Mouse (Mus musculus) limb, embryonic 15.5 days (tissue): ENCODE measurements around the gene Bcl2l14. TPM values are rescaled to one million over a fixed set of nuclear protein-coding genes. Genes with fewer than 3 reads are reported as not detected.

Experiments used
- ATAC-seq: fragments of 200-750 bp; cut with Nextera tagmentation; 2 replicates; pipeline ENCODE4 v1.8.0; 2017; ENCODE audit warnings: low read depth, moderate TSS enrichment; ENCODE audit not compliant: insufficient number of reproducible peaks, low FRiP score, low TSS enrichment
- H3K27ac ChIP-seq: fragments of 300-500 bp; sonication (generic); 2 replicates; pipeline ENCODE4 v1.5.1; 2015; ENCODE audit warnings: moderate library complexity, mild to moderate bottlenecking, inconsistent platforms
- H3K27me3 ChIP-seq: fragments of 300-500 bp; sonication (generic); 2 replicates; pipeline ENCODE4 v1.6.1; 2015; ENCODE audit warnings: inconsistent platforms
- H3K36me3 ChIP-seq: fragments of 300-500 bp; sonication (generic); 2 replicates; pipeline ENCODE4 v1.6.1; 2015; ENCODE audit warnings: inconsistent platforms
- H3K4me1 ChIP-seq: fragments of 300-500 bp; sonication (generic); 2 replicates; pipeline ENCODE4 v1.6.1; 2015; ENCODE audit warnings: inconsistent platforms
- H3K4me2 ChIP-seq: fragments of 300-500 bp; sonication (generic); 2 replicates; pipeline ENCODE4 v1.6.1; 2015; ENCODE audit warnings: mild to moderate bottlenecking, inconsistent platforms
- H3K4me3 ChIP-seq: fragments of 300-500 bp; sonication (generic); 2 replicates; pipeline ENCODE4 v1.5.1; 2015; ENCODE audit warnings: mild to moderate bottlenecking, inconsistent platforms
- H3K9ac ChIP-seq: fragments of 300-500 bp; sonication (generic); 2 replicates; pipeline ENCODE4 v1.6.1; 2015; ENCODE audit warnings: inconsistent platforms
- H3K9me3 ChIP-seq: fragments of 300-500 bp; sonication (generic); 2 replicates; pipeline ENCODE4 v1.6.1; 2016; ENCODE audit warnings: inconsistent platforms
- WGBS: fragments of 180-500 bp; shearing (Covaris S2); methylation state at CpG from one replicate; pipeline ENCODE4 v1.1.7; 2015; 5-methylcytosine and 5-hydroxymethylcytosine counted together
- polyA plus RNA-seq: library from polyadenylated mRNA; unstranded; fragments of >200 nt; fragmentation: Nextera tagmentation; extraction: Ambion mirVana; gene quantifications from 2 replicates; pipeline ENCODE4 v1.2.1, GENCODE M21; 2015

Gene Bcl2l14
- 0.96 and 1.3 TPM in 2 replicates for polyA plus RNA-seq

DNA sequence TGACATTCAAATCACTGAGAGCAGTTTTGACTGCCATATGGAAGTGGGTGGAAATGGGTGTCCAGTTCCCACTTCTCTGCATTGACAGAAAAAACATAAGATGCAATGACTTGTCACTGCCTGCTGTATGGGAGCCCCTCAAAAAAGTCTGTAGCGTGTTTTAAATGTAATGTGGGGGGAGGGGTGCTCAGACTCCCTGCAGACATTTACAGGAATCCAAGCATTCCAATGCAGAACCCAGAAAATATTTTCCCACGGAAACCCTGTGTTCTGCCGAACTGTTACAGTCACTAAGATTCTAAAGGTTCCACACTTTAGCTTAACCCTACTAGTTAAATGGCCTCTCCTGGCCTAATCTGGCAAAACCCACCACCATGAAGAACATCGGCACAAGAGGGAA lies at the start of gene Bcl2l14:
Gene Bcl2l14 (plus strand): TSS at position 301 of the 400 bp plus-strand sequence.
- Histone ChIP-seq H3K36me3 (no peaks in the 10 kb centered on the region), H3K9ac (no peak within 1 kb of the TSS), H3K27ac (no peak within 1 kb of the TSS), H3K4me3 (no peak within 1 kb of the TSS), H3K27me3 (no peaks in the 10 kb centered on the region), H3K4me2 (no peak within 1 kb of the TSS), H3K4me1 (no peaks in the 10 kb centered on the region), H3K9me3 (no peaks in the 10 kb centered on the region)
- WGBS: 50% methylated on average over 4 of the region's 4 CpGs
- no peak for ATAC-seq

DNA sequence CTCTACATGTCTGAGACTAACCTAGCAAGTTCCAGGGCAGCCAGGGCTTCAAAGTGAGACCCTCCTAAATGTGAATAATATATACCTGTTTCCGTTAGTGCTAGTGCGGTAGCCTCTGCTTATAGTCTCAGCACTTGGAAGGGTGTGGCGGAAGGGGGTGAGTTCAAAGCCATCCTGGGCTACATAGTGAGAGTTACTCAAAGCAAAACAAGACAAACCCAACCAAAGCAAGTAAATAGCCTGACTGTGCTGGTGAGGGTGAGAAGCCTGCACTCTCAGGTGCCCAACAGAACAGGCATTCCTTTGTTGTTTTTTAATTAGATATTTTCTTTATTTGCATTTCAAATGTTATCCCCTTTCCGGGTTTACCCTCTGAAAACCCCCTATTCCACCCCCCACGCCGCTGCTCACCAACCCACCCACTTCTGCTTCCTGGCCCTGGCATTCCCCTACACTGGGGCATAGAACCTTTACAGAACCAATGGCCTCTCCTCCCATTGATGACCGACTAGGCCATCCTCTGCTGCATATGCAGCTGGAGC lies 47.5 kb upstream of the Bcl2l14 start:
- Histone ChIP-seq H3K4me1 (no peaks in the 10 kb centered on the region), H3K9me3 (no peaks in the 10 kb centered on the region), H3K27me3 (no peaks in the 10 kb centered on the region), H3K27ac (no peak overlapping the region), H3K4me2 (no peak overlapping the region), H3K9ac (no peak overlapping the region), H3K36me3 (no peaks in the 10 kb centered on the region), H3K4me3 (no peak overlapping the region)
- WGBS: 88% methylated on average over 7 of the region's 7 CpGs
- ATAC-seq: no peak

DNA sequence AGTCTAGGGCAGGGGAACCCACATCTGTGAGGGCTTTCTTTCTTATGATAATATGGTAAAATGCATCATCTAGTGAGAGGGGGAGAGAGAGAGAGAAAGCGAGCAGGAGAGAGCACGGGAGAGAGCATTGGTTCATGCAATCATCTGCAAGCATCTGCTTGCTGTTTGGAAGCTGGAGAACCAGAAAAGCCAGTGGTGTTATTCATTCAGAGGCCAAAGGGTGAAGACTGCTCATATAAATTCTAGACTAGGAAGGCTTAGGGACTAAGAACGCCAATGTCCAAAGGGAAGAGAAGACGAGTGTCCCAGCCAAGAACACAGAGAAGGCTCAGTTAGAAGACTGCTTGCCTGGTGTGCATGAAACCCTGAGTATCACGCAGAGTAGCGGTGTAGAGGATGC lies 43.2 kb upstream of the Bcl2l14 start:
- no peak for ATAC-seq
- no peak overlapping the region for H3K4me2 ChIP-seq
- WGBS: 76% methylated on average over 6 of the region's 6 CpGs

DNA sequence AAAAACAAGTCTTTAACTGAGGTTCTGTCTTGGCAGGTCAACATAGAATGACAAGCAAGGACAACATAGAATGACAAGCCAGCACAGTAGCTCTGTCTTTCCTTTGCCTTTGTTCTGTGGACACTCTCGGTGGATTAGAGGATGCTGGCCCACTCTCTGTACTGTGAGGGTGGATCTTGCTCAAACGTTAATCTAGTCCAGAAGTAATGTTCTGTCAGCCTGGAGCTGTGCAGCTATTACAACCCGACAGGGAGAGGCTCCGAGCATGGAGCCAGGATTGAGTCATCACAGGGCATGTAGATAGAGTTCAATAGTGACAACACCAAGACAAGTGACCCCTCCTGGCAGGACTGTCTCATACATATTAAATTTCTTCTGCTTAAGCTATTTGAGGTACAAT lies 42.4 kb upstream of the Bcl2l14 start:
- no peaks in the 10 kb centered on the region for H3K36me3 ChIP-seq
- no peak overlapping the region for H3K9ac ChIP-seq
- no peaks in the 10 kb centered on the region for H3K4me1 ChIP-seq
- H3K27ac ChIP-seq: no peak overlapping the region
- no peak overlapping the region for H3K4me3 ChIP-seq
- no peak for ATAC-seq
- no peaks in the 10 kb centered on the region for H3K9me3 ChIP-seq
- no peak overlapping the region for H3K4me2 ChIP-seq
- 79% methylated on average over 4 of the region's 4 CpGs for WGBS
- H3K27me3 ChIP-seq: no peaks in the 10 kb centered on the region

More for the DNA sequence above, 43.2 kb upstream of the Bcl2l14 start:
- Histone ChIP-seq H3K27ac (no peak overlapping the region), H3K9me3 (no peaks in the 10 kb centered on the region), H3K27me3 (no peaks in the 10 kb centered on the region), H3K9ac (no peak overlapping the region), H3K4me3 (no peak overlapping the region), H3K4me1 (no peaks in the 10 kb centered on the region), H3K36me3 (no peaks in the 10 kb centered on the region)

DNA sequence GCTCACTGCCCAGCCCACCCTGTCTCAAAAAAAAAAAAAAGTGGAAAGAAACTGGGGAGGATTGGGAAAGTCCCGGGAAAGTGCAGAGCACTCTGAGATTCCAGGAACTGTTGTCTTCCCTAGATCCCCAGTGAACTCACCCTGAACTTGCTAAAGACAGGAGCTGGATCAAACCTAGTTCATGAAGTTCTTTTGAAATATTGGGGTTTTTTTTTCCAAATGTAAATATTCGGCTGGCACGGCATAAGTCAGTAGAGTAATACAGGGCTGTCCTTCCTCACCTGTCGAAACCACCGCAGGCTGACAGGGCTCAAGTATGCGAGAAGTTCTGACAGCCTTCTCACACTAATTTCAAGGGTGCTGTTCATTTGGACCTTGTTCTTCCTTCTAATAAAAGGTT lies 38.5 kb upstream of the Bcl2l14 start:
- Histone ChIP-seq H3K4me1 (no peaks in the 10 kb centered on the region), H3K9ac (no peak overlapping the region), H3K27me3 (no peaks in the 10 kb centered on the region), H3K27ac (no peak overlapping the region), H3K4me3 (no peak overlapping the region), H3K4me2 (no peak overlapping the region), H3K36me3 (no peaks in the 10 kb centered on the region), H3K9me3 (no peaks in the 10 kb centered on the region)
- WGBS: 70% methylated on average over 6 of the region's 6 CpGs
- ATAC-seq: no peak

DNA sequence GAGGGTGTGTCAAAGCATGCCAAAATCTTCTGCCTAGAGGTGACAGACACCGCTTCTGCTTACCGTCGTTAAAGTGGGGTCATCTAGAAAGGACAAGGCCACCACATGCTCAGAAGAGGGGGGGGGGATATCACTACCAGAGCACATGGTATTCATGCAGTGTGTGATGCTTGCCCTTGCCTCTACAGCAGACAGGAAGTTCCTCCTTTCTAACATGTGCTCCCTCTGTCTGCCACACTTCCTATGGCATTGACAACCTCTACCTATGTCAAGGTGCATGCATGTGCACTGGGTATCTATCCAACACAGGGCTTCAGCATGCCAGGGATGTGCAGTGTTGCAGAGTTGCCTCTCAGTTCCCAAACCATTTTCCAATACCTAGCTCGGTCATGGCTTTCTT lies 36.0 kb upstream of the Bcl2l14 start:
- Histone ChIP-seq H3K4me1 (no peaks in the 10 kb centered on the region), H3K4me2 (no peak overlapping the region), H3K27ac (no peak overlapping the region), H3K4me3 (no peak overlapping the region), H3K27me3 (no peaks in the 10 kb centered on the region), H3K9ac (no peak overlapping the region), H3K36me3 (no peaks in the 10 kb centered on the region), H3K9me3 (no peaks in the 10 kb centered on the region)
- 87% methylated on average over 4 of the region's 4 CpGs for WGBS
- no peak for ATAC-seq

DNA sequence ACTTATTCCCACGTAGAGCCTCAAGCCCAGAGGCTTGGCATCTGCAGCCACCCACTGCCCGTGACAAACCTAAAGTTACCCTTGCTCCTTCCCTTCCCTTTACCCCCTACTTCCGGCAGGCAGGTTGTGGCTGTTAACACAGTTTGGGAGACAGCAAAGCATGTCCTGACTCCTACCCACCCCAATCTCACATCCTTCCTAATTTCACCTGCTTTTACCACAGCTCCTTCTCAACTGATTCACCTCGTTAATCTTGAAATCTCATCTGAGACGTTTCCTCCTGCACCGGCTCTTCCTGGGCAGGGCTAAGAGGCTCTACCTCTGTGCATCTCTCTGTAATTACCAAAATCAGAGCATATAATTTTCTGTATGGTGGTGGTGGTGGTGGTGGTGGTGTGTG lies 31.5 kb upstream of the Bcl2l14 start:
- Histone ChIP-seq H3K9me3 (no peaks in the 10 kb centered on the region), H3K4me2 (no peak overlapping the region), H3K9ac (no peak overlapping the region), H3K27ac (no peak overlapping the region), H3K4me1 (peaks cover 8% of the 10 kb centered on the region), H3K27me3 (no peaks in the 10 kb centered on the region), H3K36me3 (no peaks in the 10 kb centered on the region), H3K4me3 (no peak overlapping the region)
- WGBS: 47% methylated on average over 6 of the region's 6 CpGs
- no peak for ATAC-seq

DNA sequence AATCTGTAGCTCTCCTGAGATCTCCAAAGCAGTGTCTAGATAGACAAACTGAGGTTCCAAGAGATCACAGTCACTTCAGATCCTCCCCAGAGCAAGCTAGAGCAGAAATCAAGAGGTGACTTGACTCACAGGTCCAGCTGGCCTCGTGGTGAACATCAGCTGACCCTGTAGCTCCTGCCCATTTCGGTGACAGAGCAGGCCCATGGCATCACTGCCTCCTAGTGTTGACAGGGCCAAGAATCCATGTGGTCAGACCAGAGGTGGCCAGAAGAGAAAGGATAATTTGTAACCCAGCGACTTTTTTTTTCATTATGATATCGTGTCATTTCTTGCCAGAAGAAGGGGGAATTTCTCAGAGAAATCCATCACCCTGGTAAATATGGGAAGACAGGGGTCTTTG lies 30.2 kb upstream of the Bcl2l14 start:
- ATAC-seq: no peak

DNA sequence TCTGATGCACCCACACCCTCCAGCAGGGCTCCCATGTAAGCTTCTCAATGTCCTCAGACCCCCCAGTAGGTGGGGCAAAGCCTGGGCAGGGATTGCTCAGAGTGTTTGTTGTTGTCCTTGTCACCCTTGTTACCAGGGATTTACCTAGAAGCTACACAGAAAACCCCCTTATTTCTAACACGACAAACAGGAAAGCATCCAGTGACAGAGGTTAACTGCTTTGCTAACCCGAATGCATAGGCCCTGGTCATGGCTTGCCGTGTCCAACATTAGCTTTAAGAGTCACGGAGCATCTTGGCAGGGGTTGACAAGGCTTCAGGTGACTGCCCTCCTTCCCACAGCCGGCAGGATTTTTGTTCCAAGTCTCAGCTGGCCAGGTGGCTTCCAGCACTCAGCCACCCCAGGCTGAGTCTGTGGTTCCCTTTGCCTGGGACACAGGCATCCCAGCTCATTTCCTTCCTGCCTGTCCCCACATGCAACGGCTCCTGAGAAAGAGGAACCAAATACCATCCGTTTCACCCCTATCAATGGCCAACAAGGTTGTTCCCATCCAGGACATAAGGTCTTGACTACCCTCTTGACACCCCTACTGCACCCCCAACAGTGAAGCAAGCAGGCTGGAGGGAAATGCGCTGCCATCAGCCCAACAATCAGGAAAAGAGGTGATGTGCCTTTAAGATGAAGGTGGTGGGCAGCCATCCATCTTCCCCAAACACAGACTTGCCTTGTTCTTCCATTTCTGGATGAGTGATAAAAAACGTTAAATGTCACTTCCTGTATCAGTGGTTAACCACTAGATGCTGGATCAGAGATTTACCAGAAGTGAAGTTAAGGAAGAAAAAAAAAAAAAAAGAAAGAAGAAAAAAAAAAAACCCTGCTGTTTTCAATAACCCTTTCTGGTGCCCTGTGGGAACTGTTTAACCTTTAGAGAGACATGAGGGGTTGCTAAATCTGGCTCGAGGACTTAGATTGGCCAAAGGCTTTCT lies 29.5 kb upstream of the Bcl2l14 start:
- 53% methylated on average over 10 of the region's 10 CpGs for WGBS
- no peak for ATAC-seq
- no peak overlapping the region for H3K9ac ChIP-seq

More for the DNA sequence above, 30.2 kb upstream of the Bcl2l14 start:
- no peaks in the 10 kb centered on the region for H3K27me3 ChIP-seq
- WGBS: 74% methylated on average over 4 of the region's 4 CpGs
- H3K27ac ChIP-seq: no peak overlapping the region
- peaks cover 8% of the 10 kb centered on the region for H3K4me1 ChIP-seq
- no peak overlapping the region for H3K4me2 ChIP-seq
- H3K9ac ChIP-seq: no peak overlapping the region
- no peaks in the 10 kb centered on the region for H3K36me3 ChIP-seq
- H3K4me3 ChIP-seq: no peak overlapping the region
- no peaks in the 10 kb centered on the region for H3K9me3 ChIP-seq

DNA sequence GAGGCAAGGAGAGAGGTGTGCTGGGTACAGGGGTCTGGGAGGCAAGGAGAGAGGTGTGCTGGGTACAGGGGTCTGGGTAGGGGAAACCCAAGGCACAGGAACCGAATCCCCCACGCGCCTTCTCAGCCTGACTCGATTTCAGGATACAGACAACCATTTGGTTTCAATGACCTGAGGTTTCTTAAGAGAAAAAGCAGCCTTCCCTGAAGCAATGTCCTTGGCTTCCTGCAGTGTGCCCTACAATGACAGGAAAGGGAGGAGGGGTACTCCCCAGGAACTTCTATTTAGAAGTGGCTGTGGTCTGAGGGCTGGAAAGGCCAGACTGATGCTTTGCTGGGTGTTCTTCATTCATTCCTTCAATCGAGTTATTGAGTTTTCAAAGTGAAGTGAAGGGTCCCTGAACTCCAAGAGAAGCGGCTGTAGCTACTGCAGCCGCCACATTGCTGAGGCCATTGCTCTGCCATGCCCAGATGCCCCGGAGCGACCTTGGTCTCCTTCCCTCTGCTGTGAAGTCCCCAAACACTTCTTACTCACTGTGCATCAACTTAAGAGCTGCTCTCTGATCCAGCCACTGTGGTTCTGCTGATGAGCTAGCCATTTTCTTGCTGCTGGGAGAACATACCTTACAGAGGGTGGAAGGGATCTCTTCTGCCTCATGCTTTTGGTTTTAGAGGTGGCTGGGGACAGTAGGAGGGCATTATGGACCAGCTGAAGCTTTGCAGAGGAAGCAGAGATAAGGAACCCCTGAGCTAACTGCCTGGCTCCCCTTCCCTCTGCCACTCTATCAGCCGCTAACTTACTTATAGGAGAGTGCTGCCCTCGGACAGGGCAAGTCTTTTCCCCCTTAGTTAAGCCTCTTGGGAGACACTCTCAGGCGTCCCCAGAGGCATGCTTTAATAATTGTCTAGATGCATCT lies 28.5 kb upstream of the Bcl2l14 start:
- Histone ChIP-seq H3K27ac (0 out of 2 replicates have a peak overlapping the region, but pooled peaks have one; percentile 4), H3K9me3 (no peaks in the 10 kb centered on the region), H3K4me1 (peaks cover 8% of the 10 kb centered on the region), H3K9ac (no peak overlapping the region), H3K36me3 (no peaks in the 10 kb centered on the region), H3K27me3 (no peaks in the 10 kb centered on the region), H3K4me3 (no peak overlapping the region), H3K4me2 (no peak overlapping the region)
- 61% methylated on average over 12 of the region's 12 CpGs for WGBS
- ATAC-seq: no peak

More for the DNA sequence above, 29.5 kb upstream of the Bcl2l14 start:
- Histone ChIP-seq H3K4me2 (no peak overlapping the region), H3K27ac (0 out of 2 replicates have a peak overlapping the region, but pooled peaks have one; percentile 4), H3K36me3 (no peaks in the 10 kb centered on the region), H3K4me3 (no peak overlapping the region), H3K4me1 (peaks cover 8% of the 10 kb centered on the region), H3K9me3 (no peaks in the 10 kb centered on the region), H3K27me3 (no peaks in the 10 kb centered on the region)

DNA sequence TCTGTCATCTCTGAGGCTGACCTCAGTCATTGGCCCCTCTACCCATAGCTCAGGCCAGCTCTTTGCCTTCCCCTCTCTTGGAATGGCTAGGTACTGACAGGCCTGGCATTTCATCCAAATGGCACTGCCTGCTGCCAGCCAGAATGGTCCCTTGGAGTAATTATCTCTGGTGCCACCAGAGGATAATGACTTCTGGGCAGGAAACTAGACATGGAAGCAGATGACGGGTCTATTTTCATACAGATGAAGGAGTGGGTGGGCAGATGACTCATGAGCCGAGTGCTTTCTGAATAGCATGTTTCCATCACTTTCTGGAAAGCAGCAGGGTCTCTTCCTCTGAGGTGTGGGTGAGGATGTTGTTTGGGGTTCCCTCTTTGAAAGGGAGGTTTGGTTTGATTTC lies 23.2 kb upstream of the Bcl2l14 start:
- 48% methylated on average over 2 of the region's 2 CpGs for WGBS
- H3K9ac ChIP-seq: no peak overlapping the region
- no peaks in the 10 kb centered on the region for H3K9me3 ChIP-seq
- no peak overlapping the region for H3K27ac ChIP-seq
- no peak for ATAC-seq
- no peaks in the 10 kb centered on the region for H3K36me3 ChIP-seq
- H3K4me3 ChIP-seq: no peak overlapping the region
- no peaks in the 10 kb centered on the region for H3K4me1 ChIP-seq
- no peaks in the 10 kb centered on the region for H3K27me3 ChIP-seq
- no peak overlapping the region for H3K4me2 ChIP-seq
